In the genomic region with DNA sequence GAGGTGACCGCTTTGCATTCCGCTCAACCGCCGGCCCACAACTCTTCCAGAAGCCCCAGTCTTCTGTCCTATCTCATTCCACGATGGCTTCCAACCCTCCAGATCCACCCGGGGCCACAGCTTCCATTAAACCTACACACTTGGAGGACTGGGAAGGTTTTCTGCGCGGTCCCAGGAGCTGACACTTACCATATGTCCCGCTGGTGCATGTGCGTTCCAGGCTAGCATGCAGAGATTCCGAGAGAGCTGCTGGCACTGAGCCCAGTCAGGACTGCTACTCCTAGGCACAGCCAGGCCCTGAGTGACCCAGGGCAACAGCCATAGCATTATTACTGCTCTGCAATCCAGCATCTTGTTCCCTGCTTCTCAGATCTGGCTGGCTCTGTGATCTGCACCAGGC, we compare ENCODE assay signal across 10 mouse cellular contexts. TPM values are rescaled to one million over a fixed set of nuclear protein-coding genes. Genes with fewer than 3 reads are reported as not detected.
DNase-seq lines count a peak whose midpoint lies in the region; ATAC-seq and TF ChIP-seq lines count a peak whose summit lies in the region.
"Had no signal": no experiment of that assay in that cellular context is flagged by ENCODE, and none has a peak within 500 bp of the region (broad histone marks: within the 10 kb centered on the region; RNA-seq: fewer than 3 reads in every experiment).

No protein-coding gene starts in this region.

- H3K9me3 ChIP-seq in midbrain, embryonic 10.5 days (replicated peaks), result no peaks in the 10 kb centered on the region
- no peaks in the 10 kb centered on the region for H3K9me3 ChIP-seq in midbrain, embryonic 16.5 days (replicated peaks; ENCODE audit: control insufficient read depth, low read length, poor library complexity, severe bottlenecking)
- H3K9me3 ChIP-seq in stomach, postnatal 0 days (ENCODE audit: control insufficient read depth, low read length), result no peaks in the 10 kb centered on the region

- no peak for TF ChIP-seq EP300 in stomach, postnatal 0 days (optimal IDR thresholded peaks at IDR 0.05)

- H3K27ac ChIP-seq in midbrain, embryonic 10.5 days (replicated peaks), result 0 out of 2 replicates have a peak overlapping the region, but pooled peaks have one; percentile 13
- no peak overlapping the region for H3K27ac ChIP-seq in midbrain, embryonic 16.5 days (ENCODE audit: low read length)
- peak overlapping the region; percentile 13; the same call in 1 of the 2 replicates for H3K27ac ChIP-seq in stomach, postnatal 0 days (replicated peaks)

- H3K4me3 ChIP-seq in midbrain, embryonic 10.5 days, result no peak overlapping the region
- no peak overlapping the region for H3K4me3 ChIP-seq in midbrain, embryonic 16.5 days (ENCODE audit: low read depth, low read length)
- H3K4me3 ChIP-seq in stomach, postnatal 0 days (ENCODE audit: low read depth, low read length), result no peak overlapping the region

- peak; percentile 51 for DNase-seq in adrenal gland, postnatal 14 days
- DNase-seq in adrenal gland, adult 8-10 months, result no peak
- no peak for DNase-seq in midbrain, embryonic 10.5 days (ENCODE audit: low spot score)
- DNase-seq in heart, postnatal 10 days, result peak; percentile 67 to 73
- peak; percentile 52 for DNase-seq in stomach, postnatal 0 days (ENCODE audit: low spot score)
- DNase-seq in ovary, adult 18-20 months (ENCODE audit: low spot score), result no peak
- DNase-seq: spleen, adult 18-20 months had no signal

- WGBS in midbrain, embryonic 10.5 days, result 90% methylated on average over 11 of the region's 11 CpGs
- WGBS in midbrain, embryonic 16.5 days, result 73% methylated on average over 11 of the region's 11 CpGs
- 52% methylated on average over 11 of the region's 11 CpGs for WGBS in stomach, postnatal 0 days

- no peaks in the 10 kb centered on the region for H3K27me3 ChIP-seq in midbrain, embryonic 10.5 days (ENCODE audit: low read depth, poor library complexity, severe bottlenecking)
- no peaks in the 10 kb centered on the region for H3K27me3 ChIP-seq in midbrain, embryonic 16.5 days (ENCODE audit: control insufficient read depth, insufficient read depth, low read depth, low read length)
- no peaks in the 10 kb centered on the region for H3K27me3 ChIP-seq in stomach, postnatal 0 days (ENCODE audit: control insufficient read depth, insufficient read depth, low read length)

- H3K9ac ChIP-seq in midbrain, embryonic 16.5 days (ENCODE audit: low read depth, low read length), result no peak overlapping the region
- no peak overlapping the region for H3K9ac ChIP-seq in stomach, postnatal 0 days (ENCODE audit: low read length)

- intact Hi-C loops in heart, postnatal 10 days (cut with DNase I), result loop anchor here (10.0 kb wide), 1 partner anchor 183 kb away; no protein-coding TSS in a partner anchor

- ATAC-seq in midbrain, embryonic 16.5 days, result no peak
- peak; percentile 48 for ATAC-seq in stomach, postnatal 0 days (ENCODE audit: low FRiP score, low TSS enrichment)
- no peak for ATAC-seq in megakaryocyte-erythroid progenitor cell, adult 5-6 weeks (replicated peaks; ENCODE audit: low FRiP score, low TSS enrichment, poor library complexity, severe bottlenecking)

- TF ChIP-seq CTCF in stomach, postnatal 0 days (IDR thresholded peaks at IDR 0.05; ENCODE audit: low read depth), result no peak

- H3K4me1 ChIP-seq in midbrain, embryonic 10.5 days, result peaks cover 7% of the 10 kb centered on the region
- peaks cover 5% of the 10 kb centered on the region for H3K4me1 ChIP-seq in midbrain, embryonic 16.5 days (ENCODE audit: control insufficient read depth, insufficient read depth, low read length)
- no peaks in the 10 kb centered on the region for H3K4me1 ChIP-seq in stomach, postnatal 0 days (replicated peaks; ENCODE audit: control insufficient read depth, insufficient read depth)

- H3K36me3 ChIP-seq in midbrain, embryonic 10.5 days, result peaks cover 4% of the 10 kb centered on the region
- H3K36me3 ChIP-seq in midbrain, embryonic 16.5 days (ENCODE audit: control insufficient read depth, insufficient read depth, low read length), result peaks cover 3% of the 10 kb centered on the region; the same call in 1 of the 2 replicates
- 0 out of 2 replicates have a peak, but pooled peaks cover 2% of the 10 kb centered on the region for H3K36me3 ChIP-seq in stomach, postnatal 0 days (ENCODE audit: control insufficient read depth, insufficient read depth, low read length)

- H3K4me2 ChIP-seq in midbrain, embryonic 16.5 days (ENCODE audit: low read length), result no peak overlapping the region
- no peak overlapping the region for H3K4me2 ChIP-seq in stomach, postnatal 0 days (replicated peaks; ENCODE audit: low read depth)
- H3K4me2 ChIP-seq: midbrain, embryonic 11.5 days had no signal

RNA-seq across cellular contexts. Expression of a gene that starts 0.9 kb away (rescaled TPM):
- total RNA-seq in adrenal gland, postnatal 14 days (2021), result 0.26 TPM in 1 of 2 replicates, not detected in the other
- under 1 TPM in 2 of 4 experiments, not detected in 2; 0.22 to 0.28 TPM for total RNA-seq in adrenal gland, adult 8-10 months (2022)
- not detected in 2 replicates for polyA plus RNA-seq in midbrain, embryonic 10.5 days (2016; fragmentation: Nextera tagmentation; extraction: Ambion mirVana)
- 0.14 and 0.15 TPM in 2 replicates for polyA plus RNA-seq in midbrain, embryonic 16.5 days (2015; fragmentation: Nextera tagmentation; extraction: Ambion mirVana)
- under 1 TPM; 0.50 to 0.87 TPM for total RNA-seq in heart, postnatal 10 days (2021)
- 0.33 and 0.35 TPM in 2 replicates for polyA plus RNA-seq in stomach, postnatal 0 days (2015; fragmentation: Nextera tagmentation; extraction: Ambion mirVana)
- total RNA-seq in megakaryocyte-erythroid progenitor cell, adult 5-6 weeks (2014; fragmentation: Nextera tagmentation), result not detected in 2 replicates
- not detected in 2 replicates for total RNA-seq in megakaryocyte-erythroid progenitor cell, adult 5-6 weeks (2017)
- polyA plus RNA-seq: midbrain, embryonic 11.5 days had no signal

RNA-seq across cellular contexts. Expression of a gene that starts 5.5 kb away (rescaled TPM):
- 22.2 and 27.0 TPM in 2 replicates for total RNA-seq in adrenal gland, postnatal 14 days (2021)
- 10 to 100 TPM; 17.5 to 35.4 (median 24.2) TPM for total RNA-seq in adrenal gland, adult 8-10 months (2022)
- 43.3 and 50.2 TPM in 2 replicates for polyA plus RNA-seq in midbrain, embryonic 10.5 days (2016; fragmentation: Nextera tagmentation; extraction: Ambion mirVana)
- 20.8 and 22.3 TPM in 2 replicates for polyA plus RNA-seq in midbrain, embryonic 16.5 days (2015; fragmentation: Nextera tagmentation; extraction: Ambion mirVana)
- total RNA-seq in heart, postnatal 10 days (2021), result 10 to 100 TPM; 16.5 to 17.5 TPM
- polyA plus RNA-seq in stomach, postnatal 0 days (2015; fragmentation: Nextera tagmentation; extraction: Ambion mirVana), result 12.6 and 14.1 TPM in 2 replicates
- 37.0 and 40.7 TPM in 2 replicates for total RNA-seq in megakaryocyte-erythroid progenitor cell, adult 5-6 weeks (2014; fragmentation: Nextera tagmentation)
- 14.2 and 18.0 TPM in 2 replicates for total RNA-seq in megakaryocyte-erythroid progenitor cell, adult 5-6 weeks (2017)

RNA-seq across cellular contexts. Expression of a gene that starts 24.6 kb away (rescaled TPM):
- total RNA-seq in adrenal gland, postnatal 14 days (2021), result 150 and 152 TPM in 2 replicates
- 100 to 1,000 TPM; 172 to 202 (median 177) TPM for total RNA-seq in adrenal gland, adult 8-10 months (2022)
- polyA plus RNA-seq in midbrain, embryonic 10.5 days (2016; fragmentation: Nextera tagmentation; extraction: Ambion mirVana), result 245 and 259 TPM in 2 replicates
- polyA plus RNA-seq in midbrain, embryonic 16.5 days (2015; fragmentation: Nextera tagmentation; extraction: Ambion mirVana), result 185 and 191 TPM in 2 replicates
- total RNA-seq in heart, postnatal 10 days (2021), result 10 to 100 TPM; 78.3 to 95.1 TPM
- polyA plus RNA-seq in stomach, postnatal 0 days (2015; fragmentation: Nextera tagmentation; extraction: Ambion mirVana), result 214 and 218 TPM in 2 replicates
- total RNA-seq in megakaryocyte-erythroid progenitor cell, adult 5-6 weeks (2014; fragmentation: Nextera tagmentation), result 62.8 and 95.5 TPM in 2 replicates
- total RNA-seq in megakaryocyte-erythroid progenitor cell, adult 5-6 weeks (2017), result 86.0 and 87.5 TPM in 2 replicates

RNA-seq across cellular contexts. Expression of a gene that starts 27.3 kb away (rescaled TPM):
- 22.0 and 25.3 TPM in 2 replicates for total RNA-seq in adrenal gland, postnatal 14 days (2021)
- 10 to 100 TPM; 46.9 to 69.7 (median 57.7) TPM for total RNA-seq in adrenal gland, adult 8-10 months (2022)
- 12.6 and 16.1 TPM in 2 replicates for polyA plus RNA-seq in midbrain, embryonic 10.5 days (2016; fragmentation: Nextera tagmentation; extraction: Ambion mirVana)
- polyA plus RNA-seq in midbrain, embryonic 16.5 days (2015; fragmentation: Nextera tagmentation; extraction: Ambion mirVana), result 20.4 and 20.9 TPM in 2 replicates
- 10 to 100 TPM; 10.0 to 11.5 TPM for total RNA-seq in heart, postnatal 10 days (2021)
- polyA plus RNA-seq in stomach, postnatal 0 days (2015; fragmentation: Nextera tagmentation; extraction: Ambion mirVana), result 7.8 and 8.6 TPM in 2 replicates
- 24.3 and 35.7 TPM in 2 replicates for total RNA-seq in megakaryocyte-erythroid progenitor cell, adult 5-6 weeks (2014; fragmentation: Nextera tagmentation)
- 8.1 and 9.0 TPM in 2 replicates for total RNA-seq in megakaryocyte-erythroid progenitor cell, adult 5-6 weeks (2017)

RNA-seq across cellular contexts. Expression of a gene that starts 29.2 kb away (rescaled TPM):
- total RNA-seq in adrenal gland, postnatal 14 days (2021), result 10.4 and 138 TPM in 2 replicates
- 10 to 100 TPM in 2 of 4 experiments, 1 to 10 TPM in 2; 1.6 to 14.7 (median 6.9) TPM for total RNA-seq in adrenal gland, adult 8-10 months (2022)
- not detected in 2 replicates for polyA plus RNA-seq in midbrain, embryonic 10.5 days (2016; fragmentation: Nextera tagmentation; extraction: Ambion mirVana)
- polyA plus RNA-seq in midbrain, embryonic 16.5 days (2015; fragmentation: Nextera tagmentation; extraction: Ambion mirVana), result not detected in 2 replicates
- not detected for total RNA-seq in heart, postnatal 10 days (2021)
- 1.1 and 2.5 TPM in 2 replicates for polyA plus RNA-seq in stomach, postnatal 0 days (2015; fragmentation: Nextera tagmentation; extraction: Ambion mirVana)
- not detected in 2 replicates for total RNA-seq in megakaryocyte-erythroid progenitor cell, adult 5-6 weeks (2014; fragmentation: Nextera tagmentation)
- total RNA-seq in megakaryocyte-erythroid progenitor cell, adult 5-6 weeks (2017), result not detected in 2 replicates
- polyA plus RNA-seq: midbrain, embryonic 11.5 days had no signal

Comparison
In these comparisons a context has a peak if more than half of its experiments do, and no peak if none do; other contexts are left out.
1. DNase-seq: peak in adrenal gland, postnatal 14 days (single experiment), heart, postnatal 10 days (2 of 2) and stomach, postnatal 0 days (single experiment); none in adrenal gland, adult 8-10 months (single experiment), midbrain, embryonic 10.5 days (single experiment) and ovary, adult 18-20 months (single experiment).